Mouse (Mus musculus): ENCODE results near the gene Tiparp. TPM values are rescaled to one million over a fixed set of nuclear protein-coding genes. Genes with fewer than 3 reads are reported as not detected.

Tiparp gene
- polyA plus RNA-seq, 1 experiment from 2014 or later = 7.3 TPM

- Histone ChIP-seq H3K4me2 (no peak overlapping the region), H3K4me1 (replicated peaks) (peaks cover 16% of the 10 kb centered on the region), H3K9ac (no peak overlapping the region), H3K27me3 (peaks cover 3% of the 10 kb centered on the region; the same call in 1 of the 2 replicates), H3K27ac (no peak overlapping the region), H3K36me3 (0 out of 2 replicates have a peak, but pooled peaks cover 3% of the 10 kb centered on the region), H3K4me3 (replicated peaks) (no peak overlapping the region), H3K9me3 (replicated peaks) (no peaks in the 10 kb centered on the region)
- ATAC-seq (ENCODE audit: low read depth) = no peak
- 59% methylated on average over 2 of the region's 2 CpGs for WGBS (ENCODE audit: insufficient replicate concordance)
- DNase-seq = no peak
Observed at GRCm38 (mm10) chr3:65533014-65533413, 4.8 kb downstream of the Tiparp start.

GRCm38 (mm10) chr3:65533598-65533997 is 5.4 kb downstream of the Tiparp start:
- H3K4me2 ChIP-seq = no peak overlapping the region
- no peak overlapping the region for H3K27ac ChIP-seq
- H3K27me3 ChIP-seq = peaks cover 3% of the 10 kb centered on the region; the same call in 1 of the 2 replicates
- peaks cover 14% of the 10 kb centered on the region for H3K4me1 ChIP-seq (replicated peaks)
- H3K9me3 ChIP-seq (replicated peaks) = no peaks in the 10 kb centered on the region
- no peak for ATAC-seq (ENCODE audit: low read depth)
- 64% methylated on average over 3 of the region's 3 CpGs for WGBS (ENCODE audit: insufficient replicate concordance)
- H3K4me3 ChIP-seq (replicated peaks) = no peak overlapping the region
- H3K36me3 ChIP-seq = 0 out of 2 replicates have a peak, but pooled peaks cover 3% of the 10 kb centered on the region
- no peak overlapping the region for H3K9ac ChIP-seq
- no peak for DNase-seq

GRCm38 (mm10) chr3:65534488-65534887 is 6.3 kb downstream of the Tiparp start:
- Histone ChIP-seq H3K4me1 (replicated peaks) (peaks cover 9% of the 10 kb centered on the region), H3K9me3 (replicated peaks) (no peaks in the 10 kb centered on the region), H3K4me3 (replicated peaks) (no peak overlapping the region), H3K27me3 (peaks cover under 1% of the 10 kb centered on the region; the same call in 1 of the 2 replicates), H3K4me2 (no peak overlapping the region), H3K9ac (no peak overlapping the region), H3K36me3 (0 out of 2 replicates have a peak, but pooled peaks cover 3% of the 10 kb centered on the region), H3K27ac (no peak overlapping the region)
- 57% methylated on average over 2 of the region's 2 CpGs for WGBS (ENCODE audit: insufficient replicate concordance)
- DNase-seq (no peak), ATAC-seq (ENCODE audit: low read depth) (no peak)

GRCm38 (mm10) chr3:65535087-65535761 is 7.0 kb downstream of the Tiparp start:
- no peak overlapping the region for H3K4me2 ChIP-seq
- DNase-seq (no peak), ATAC-seq (ENCODE audit: low read depth) (no peak)
- 0 out of 2 replicates have a peak, but pooled peaks cover 4% of the 10 kb centered on the region for H3K4me1 ChIP-seq (replicated peaks)
- no peaks in the 10 kb centered on the region for H3K27me3 ChIP-seq
- no peak overlapping the region for H3K4me3 ChIP-seq (replicated peaks)
- H3K36me3 ChIP-seq = 0 out of 2 replicates have a peak, but pooled peaks cover 3% of the 10 kb centered on the region
- H3K27ac ChIP-seq = no peak overlapping the region
- H3K9ac ChIP-seq = no peak overlapping the region
- H3K9me3 ChIP-seq (replicated peaks) = no peaks in the 10 kb centered on the region

- 68% methylated on average over 1 of the region's 1 CpGs for WGBS (ENCODE audit: insufficient replicate concordance)
- DNase-seq = no peak
- ATAC-seq (ENCODE audit: low read depth) = no peak
- Histone ChIP-seq H3K27me3 (no peaks in the 10 kb centered on the region), H3K4me2 (no peak overlapping the region), H3K9me3 (replicated peaks) (no peaks in the 10 kb centered on the region), H3K4me3 (replicated peaks) (no peak overlapping the region), H3K36me3 (0 out of 2 replicates have a peak, but pooled peaks cover 3% of the 10 kb centered on the region), H3K27ac (no peak overlapping the region), H3K9ac (no peak overlapping the region), H3K4me1 (replicated peaks) (peaks cover 14% of the 10 kb centered on the region)
Observed at GRCm38 (mm10) chr3:65537288-65537687, 9.1 kb downstream of the Tiparp start.

GRCm38 (mm10) chr3:65540906-65541551 is 12.8 kb downstream of the Tiparp start:
- H3K27me3 ChIP-seq = no peaks in the 10 kb centered on the region
- ATAC-seq (ENCODE audit: low read depth) (no peak), DNase-seq (no peak)
- WGBS (ENCODE audit: insufficient replicate concordance) = 78% methylated on average over 6 of the region's 6 CpGs
- no peaks in the 10 kb centered on the region for H3K9me3 ChIP-seq (replicated peaks)
- H3K27ac ChIP-seq = 0 out of 2 replicates have a peak overlapping the region, but pooled peaks have one; percentile 6
- H3K4me3 ChIP-seq (replicated peaks) = no peak overlapping the region
- no peak overlapping the region for H3K4me2 ChIP-seq
- no peak overlapping the region for H3K9ac ChIP-seq
- H3K4me1 ChIP-seq (replicated peaks) = peaks cover 17% of the 10 kb centered on the region
- no peaks in the 10 kb centered on the region for H3K36me3 ChIP-seq

- Histone ChIP-seq H3K27ac (no peak overlapping the region), H3K9ac (no peak overlapping the region), H3K4me2 (no peak overlapping the region), H3K9me3 (replicated peaks) (no peaks in the 10 kb centered on the region), H3K27me3 (no peaks in the 10 kb centered on the region), H3K4me1 (replicated peaks) (peaks cover 17% of the 10 kb centered on the region), H3K36me3 (no peaks in the 10 kb centered on the region), H3K4me3 (replicated peaks) (no peak overlapping the region)
- WGBS (ENCODE audit: insufficient replicate concordance) = 24% methylated on average over 4 of the region's 4 CpGs
- no peak for DNase-seq
- peak; percentile 74 for ATAC-seq (ENCODE audit: low read depth)
Observed at GRCm38 (mm10) chr3:65541552-65541935, 13.3 kb downstream of the Tiparp start.

GRCm38 (mm10) chr3:65549785-65550184 is 21.6 kb downstream of the Tiparp start:
- no peak for ATAC-seq (ENCODE audit: low read depth)
- H3K36me3 ChIP-seq = peaks cover 2% of the 10 kb centered on the region; the same call in 1 of the 2 replicates
- H3K9ac ChIP-seq = no peak overlapping the region
- DNase-seq = no peak
- no peaks in the 10 kb centered on the region for H3K27me3 ChIP-seq
- no peak overlapping the region for H3K27ac ChIP-seq
- no peak overlapping the region for H3K4me3 ChIP-seq (replicated peaks)
- H3K4me2 ChIP-seq = no peak overlapping the region
- peaks cover 10% of the 10 kb centered on the region; the same call in 1 of the 2 replicates for H3K4me1 ChIP-seq (replicated peaks)
- WGBS (ENCODE audit: insufficient replicate concordance) = 53% methylated on average over 6 of the region's 6 CpGs
- H3K9me3 ChIP-seq (replicated peaks) = no peaks in the 10 kb centered on the region

- no peaks in the 10 kb centered on the region for H3K27me3 ChIP-seq
- H3K36me3 ChIP-seq = peaks cover 2% of the 10 kb centered on the region; the same call in 1 of the 2 replicates
- peaks cover 10% of the 10 kb centered on the region; the same call in 1 of the 2 replicates for H3K4me1 ChIP-seq (replicated peaks)
- no peak for DNase-seq
- no peak for ATAC-seq (ENCODE audit: low read depth)
- no peaks in the 10 kb centered on the region for H3K9me3 ChIP-seq (replicated peaks)
- no peak overlapping the region for H3K9ac ChIP-seq
- H3K4me3 ChIP-seq (replicated peaks) = no peak overlapping the region
- 74% methylated on average over 5 of the region's 5 CpGs for WGBS (ENCODE audit: insufficient replicate concordance)
- no peak overlapping the region for H3K4me2 ChIP-seq
- no peak overlapping the region for H3K27ac ChIP-seq
Observed at GRCm38 (mm10) chr3:65551065-65551464, 22.9 kb downstream of the Tiparp start.

- Histone ChIP-seq H3K4me1 (replicated peaks) (peaks cover 10% of the 10 kb centered on the region; the same call in 1 of the 2 replicates), H3K9me3 (replicated peaks) (no peaks in the 10 kb centered on the region), H3K4me3 (replicated peaks) (no peak overlapping the region), H3K9ac (no peak overlapping the region), H3K4me2 (no peak overlapping the region), H3K27me3 (no peaks in the 10 kb centered on the region), H3K27ac (no peak overlapping the region), H3K36me3 (peaks cover 2% of the 10 kb centered on the region; the same call in 1 of the 2 replicates)
- peak; percentile 50 for ATAC-seq (ENCODE audit: low read depth)
- 44% methylated on average over 2 of the region's 2 CpGs for WGBS (ENCODE audit: insufficient replicate concordance)
- DNase-seq = no peak
Observed at GRCm38 (mm10) chr3:65554633-65555032, 26.4 kb downstream of the Tiparp start.

- 67% methylated on average over 4 of the region's 4 CpGs for WGBS (ENCODE audit: insufficient replicate concordance)
- Histone ChIP-seq H3K4me3 (replicated peaks) (no peak overlapping the region), H3K4me2 (no peak overlapping the region), H3K4me1 (replicated peaks) (peaks cover 7% of the 10 kb centered on the region; the same call in 1 of the 2 replicates), H3K36me3 (no peaks in the 10 kb centered on the region; the same call in 1 of the 2 replicates), H3K27me3 (no peaks in the 10 kb centered on the region), H3K27ac (no peak overlapping the region), H3K9ac (no peak overlapping the region), H3K9me3 (replicated peaks) (no peaks in the 10 kb centered on the region)
- DNase-seq (no peak), ATAC-seq (ENCODE audit: low read depth) (no peak)
Observed at GRCm38 (mm10) chr3:65558679-65559078, 30.5 kb downstream of the Tiparp start.

Measured in liver, embryonic 13.5 days (tissue).